Mouse (Mus musculus) kidney, adult 9 months (tissue): ENCODE data around the gene Fbxo2.
"Not testable (repeated sequence)": the region's sequence is repeated elsewhere in the genome, so short reads cannot be mapped to it uniquely, and the experiment has no call there.

ENCODE experiments used
- DNase-seq: peaks from one replicate; pipeline ENCODE4 v3.0.0; 2022

Fbxo2 gene

DNA sequence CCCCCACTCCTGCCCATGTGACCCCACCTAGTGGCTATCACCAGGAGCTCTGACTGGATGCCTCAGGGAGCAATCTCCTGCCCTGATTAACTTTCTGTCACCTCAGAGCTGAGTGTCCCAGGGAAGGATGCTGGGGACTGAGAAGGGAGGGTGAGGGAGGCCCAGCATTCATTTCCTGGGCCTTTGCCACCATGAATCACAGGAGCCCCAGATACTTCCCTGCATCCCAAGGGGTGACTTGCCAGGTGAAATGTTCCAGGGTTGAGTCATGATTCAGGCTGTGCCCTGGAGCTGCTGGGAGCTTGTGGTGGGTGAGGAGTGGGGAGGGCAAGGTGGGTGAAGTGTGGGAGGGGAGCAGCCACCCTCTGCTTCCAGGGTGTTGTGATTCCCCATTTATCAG, 17.3 kb downstream of the Fbxo2 start:
- DNase-seq = no peak

DNA sequence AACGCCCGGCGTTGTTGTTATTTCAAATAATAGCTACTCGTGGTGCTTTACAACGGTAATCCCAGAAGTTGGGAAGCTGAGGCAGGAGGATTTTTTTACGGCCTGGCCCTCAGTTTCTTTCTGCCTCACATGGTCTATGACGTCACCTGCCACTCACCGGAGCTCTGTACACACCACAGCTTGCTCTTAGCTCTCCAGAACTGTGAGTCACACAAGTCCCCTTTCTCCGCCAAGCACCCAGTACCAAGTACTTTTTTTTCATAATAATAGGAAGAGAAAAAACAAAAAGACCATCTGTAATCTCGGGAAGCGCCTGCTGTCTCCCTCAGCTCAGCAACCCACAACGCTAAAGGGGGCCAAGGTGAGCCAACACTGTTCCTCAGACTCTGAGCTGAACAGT, 21.1 kb downstream of the Fbxo2 start:
- DNase-seq = no peak

- DNase-seq = no peak
Observed at GRCm38 (mm10) chr4:148182363-148182762, 21.9 kb downstream of the Fbxo2 start.

DNA sequence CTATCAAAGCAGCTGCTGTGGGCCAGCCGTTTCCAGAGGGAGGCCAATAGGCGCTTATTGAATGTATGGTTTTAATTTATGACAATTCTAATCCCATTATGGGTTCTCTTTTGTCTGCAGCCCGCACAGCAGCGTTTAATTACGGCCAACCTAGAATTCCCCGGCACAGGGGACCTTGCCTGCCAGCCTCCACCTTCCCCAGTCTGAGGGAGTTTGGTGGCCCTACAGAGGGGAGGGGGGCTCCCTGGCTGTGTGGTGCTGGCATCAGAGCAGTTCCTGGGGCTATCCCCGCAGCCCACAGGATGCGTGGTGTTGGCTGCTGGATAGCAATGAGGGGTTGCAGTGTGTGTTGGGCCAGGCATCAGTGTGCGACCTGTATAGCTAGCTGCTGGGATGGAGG, 24.1 kb downstream of the Fbxo2 start:
- no peak for DNase-seq

GRCm38 (mm10) chr4:148185819-148186218, 25.4 kb downstream of the Fbxo2 start:
- no peak for DNase-seq

DNA sequence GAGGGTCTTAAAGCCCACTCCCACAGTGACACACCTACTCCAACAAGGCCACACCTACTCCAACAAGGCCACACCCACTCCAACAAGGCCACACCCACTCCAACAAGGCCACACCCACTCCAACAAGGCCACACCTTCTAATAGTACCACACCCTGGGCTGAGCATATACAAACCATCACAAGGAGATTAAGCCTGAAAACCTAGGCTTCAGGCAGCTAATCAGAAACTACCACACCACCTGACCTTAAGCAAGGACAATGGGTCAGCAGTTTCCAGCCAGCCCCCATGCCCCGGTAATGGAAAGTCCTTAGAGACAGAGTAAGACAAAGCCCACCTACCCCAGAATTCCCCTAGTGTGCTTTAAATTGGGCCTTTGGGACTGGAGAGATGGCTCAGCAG, 28.3 kb downstream of the Fbxo2 start:
- not testable (repeated sequence) for DNase-seq

- DNase-seq = no peak
Observed at GRCm38 (mm10) chr4:148192707-148193245, 32.4 kb downstream of the Fbxo2 start.

DNA sequence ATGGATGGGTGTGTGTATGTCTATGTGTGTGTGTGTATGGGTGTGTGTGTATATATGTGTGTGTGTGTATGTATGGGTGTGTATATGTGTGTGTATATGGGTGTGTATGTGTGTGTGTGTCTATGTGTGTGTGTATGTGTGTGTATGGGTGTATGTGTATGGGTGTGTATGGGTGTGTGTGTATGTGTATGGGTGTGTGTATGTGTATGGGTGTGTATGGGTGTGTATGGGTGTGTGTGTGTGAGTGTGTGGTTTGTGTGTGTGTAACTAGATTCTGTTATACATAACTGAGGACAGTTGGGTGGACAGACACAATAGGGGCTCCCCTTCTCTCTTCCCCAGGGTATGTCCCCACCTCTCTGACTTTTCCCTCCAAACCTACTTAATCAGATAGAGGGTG, 34.0 kb downstream of the Fbxo2 start:
- no peak for DNase-seq

DNA sequence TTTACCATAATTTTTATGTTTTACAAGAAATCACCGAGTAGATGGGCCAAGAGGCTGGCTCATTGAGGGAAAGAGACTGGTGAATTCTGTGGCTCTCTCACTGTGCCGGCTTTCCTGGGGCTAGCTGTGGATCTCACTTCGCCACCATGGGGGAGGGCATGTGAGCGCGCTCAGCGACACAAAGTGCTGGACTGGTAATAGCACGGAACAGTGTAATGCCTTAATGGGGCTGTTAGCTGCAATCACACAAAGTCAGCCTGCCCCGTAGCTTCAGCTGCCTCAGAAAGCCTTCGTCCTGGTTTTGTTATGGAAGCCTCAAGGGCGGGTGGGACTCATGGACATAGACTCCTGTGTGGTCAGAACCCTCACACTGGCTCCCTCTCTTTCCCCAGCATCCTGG, 38.3 kb downstream of the Fbxo2 start:
- DNase-seq = no peak

GRCm38 (mm10) chr4:148203557-148203956, 43.1 kb downstream of the Fbxo2 start:
- no peak for DNase-seq

- no peak for DNase-seq
Observed at GRCm38 (mm10) chr4:148204061-148204872, 43.8 kb downstream of the Fbxo2 start.

DNA sequence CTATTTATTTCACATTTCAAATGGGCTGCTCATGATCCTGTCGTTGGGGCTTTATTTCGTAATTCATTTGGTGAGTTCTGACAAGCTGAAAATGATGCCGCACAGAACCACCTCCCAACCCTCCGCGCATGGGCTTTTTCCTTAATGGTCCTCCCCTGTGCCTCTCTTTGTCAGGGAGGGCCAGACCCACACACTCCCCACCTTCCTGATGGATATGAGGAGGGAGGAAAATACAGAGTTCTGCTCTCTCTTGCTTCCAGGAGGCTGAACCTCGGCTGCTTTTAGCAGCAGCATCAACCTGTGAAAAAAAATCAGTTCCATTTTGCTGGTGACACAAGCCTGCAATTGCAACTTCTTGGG, 44.4 kb downstream of the Fbxo2 start:
- DNase-seq = no peak

DNA sequence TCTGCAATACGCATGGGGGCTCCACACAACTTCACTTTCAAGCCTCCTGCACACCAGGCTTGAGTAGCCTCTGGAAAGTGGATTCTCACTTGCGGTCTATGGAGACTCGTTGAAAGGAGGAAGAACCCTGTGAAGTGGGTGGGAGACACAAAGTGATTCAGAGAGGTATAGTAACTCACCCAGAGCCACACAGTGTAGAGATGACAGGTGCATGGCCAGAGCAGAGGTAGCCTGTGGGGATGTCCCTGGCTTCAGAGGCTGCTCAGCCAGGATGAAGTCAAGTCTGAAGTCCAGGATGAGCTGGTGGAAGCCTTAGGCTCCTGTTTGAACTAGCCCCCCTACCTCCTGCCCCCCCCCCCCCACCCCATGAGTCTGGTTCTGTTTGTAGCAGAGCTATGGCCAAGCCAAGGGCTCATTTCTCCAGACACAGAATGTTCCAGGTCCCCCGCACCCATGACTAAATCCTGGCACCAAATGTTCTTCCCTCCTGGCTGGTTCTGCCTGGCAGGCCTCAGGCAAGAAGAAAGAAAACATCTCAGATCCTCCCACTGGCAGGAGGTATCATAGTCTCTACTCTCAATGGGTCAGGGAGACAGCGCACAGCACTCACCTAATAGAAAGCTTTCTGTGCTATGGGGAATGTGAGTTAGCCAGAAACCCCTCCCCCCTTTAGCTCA, 54.2 kb downstream of the Fbxo2 start:
- DNase-seq = no peak

DNA sequence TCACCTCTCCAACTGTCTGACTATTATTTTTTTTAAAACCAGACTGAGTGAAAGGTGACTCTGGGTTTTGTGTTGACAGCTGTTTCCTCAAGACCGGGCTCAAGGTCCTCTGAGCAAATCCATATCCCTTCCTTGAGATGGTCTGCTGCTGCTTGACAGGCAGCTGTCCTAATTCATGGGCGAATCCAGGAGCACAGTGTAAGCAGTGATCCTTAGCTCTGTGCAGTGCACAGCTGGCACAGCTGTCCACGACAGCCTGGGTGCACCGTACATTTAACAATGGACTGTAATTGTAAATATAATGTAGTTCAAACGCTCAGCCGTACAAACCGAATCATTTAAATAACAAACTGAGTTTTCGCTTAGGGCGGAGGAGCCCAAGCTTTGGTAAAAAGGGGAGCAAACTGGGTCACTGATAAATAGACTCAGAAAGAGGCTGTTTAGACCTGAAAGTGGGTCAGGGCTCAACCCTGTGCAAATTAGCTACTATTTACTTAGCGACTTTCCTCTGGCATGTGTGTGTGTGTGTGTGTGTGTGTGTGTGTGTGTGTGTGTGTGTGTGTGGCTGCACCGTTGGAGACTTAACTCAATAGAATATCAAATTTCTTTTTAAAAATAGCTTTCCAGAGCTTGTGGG, 55.0 kb downstream of the Fbxo2 start:
- no peak for DNase-seq
